Mouse (Mus musculus) liver, embryonic 16.5 days (tissue): ENCODE results near the gene Atp6v1g2. TPM values are rescaled to one million over a fixed set of nuclear protein-coding genes. Genes with fewer than 3 reads are reported as not detected.

Experiments used
- ATAC-seq: fragments of 200-750 bp; cut with Nextera tagmentation; 2 replicates; pipeline ENCODE4 v1.8.0; 2017; ENCODE audit warnings: low read depth, mild to moderate bottlenecking, moderate number of reproducible peaks, moderate library complexity
- H3K27ac ChIP-seq: fragments of 300-500 bp; sonication (generic); 2 replicates; pipeline ENCODE4 v1.5.1; 2014; ENCODE audit warnings: mild to moderate bottlenecking, low read length
- H3K27me3 ChIP-seq: fragments of 300-500 bp; sonication (generic); 2 replicates; pipeline ENCODE4 v1.6.1; 2014; ENCODE audit warnings: low read depth, low read length, mixed read lengths; ENCODE audit not compliant: control insufficient read depth, insufficient read depth
- H3K36me3 ChIP-seq: fragments of 300-500 bp; sonication (generic); 2 replicates; pipeline ENCODE4 v1.6.1; 2014; ENCODE audit warnings: mild to moderate bottlenecking; ENCODE audit not compliant: control insufficient read depth, insufficient read depth
- H3K4me1 ChIP-seq: fragments of 300-500 bp; sonication (generic); 2 replicates; pipeline ENCODE4 v1.6.1; 2014; ENCODE audit warnings: low read depth, low read length, mixed read lengths; ENCODE audit not compliant: control insufficient read depth
- H3K4me2 ChIP-seq: fragments of 300-500 bp; sonication (generic); 2 replicates; pipeline ENCODE4 v1.6.1; 2014; ENCODE audit warnings: low read depth, low read length, mixed read lengths
- H3K4me3 ChIP-seq: fragments of 300-500 bp; sonication (generic); 2 replicates; pipeline ENCODE4 v1.5.1; 2014; ENCODE audit warnings: low read depth, mild to moderate bottlenecking, low read length
- H3K9ac ChIP-seq: fragments of 300-500 bp; sonication (generic); 2 replicates; pipeline ENCODE4 v1.6.1; 2014; ENCODE audit warnings: low read depth, low read length
- H3K9me3 ChIP-seq: fragments of 300-500 bp; sonication (generic); replicated peaks from 2 replicates; pipeline ENCODE4 v1.6.1; 2016; ENCODE audit warnings: low read length; ENCODE audit not compliant: control insufficient read depth
- WGBS: fragments of 180-500 bp; shearing (Covaris S2); extraction: QIAGEN DNeasy Blood & Tissue Kit; methylation state at CpG from one replicate; pipeline ENCODE4 v1.1.7; 2014; ENCODE audit not compliant: insufficient replicate concordance; 5-methylcytosine and 5-hydroxymethylcytosine counted together
- polyA plus RNA-seq: library from polyadenylated mRNA; unstranded; fragments of >200 nt; fragmentation: Nextera tagmentation; extraction: Ambion mirVana; gene quantifications from 2 replicates; pipeline ENCODE4 v1.2.1, GENCODE M21; 2015

Gene Atp6v1g2
- polyA plus RNA-seq: 0.58 and 1.0 TPM in 2 replicates

GRCm38 (mm10) chr17:35233114-35233980 lies at the start of gene Atp6v1g2:
Atp6v1g2 (plus strand) TSS chr17:35233660.
- 63% methylated on average over 18 of the region's 18 CpGs for WGBS
- H3K27me3 ChIP-seq: no peaks in the 10 kb centered on the region
- peaks cover 27% of the 10 kb centered on the region for H3K4me1 ChIP-seq
- H3K4me2 ChIP-seq: peak within 1 kb of the TSS; percentile 90
- H3K27ac ChIP-seq: peak within 1 kb of the TSS; percentile 96
- no peaks in the 10 kb centered on the region for H3K9me3 ChIP-seq
- H3K36me3 ChIP-seq: peaks cover 10% of the 10 kb centered on the region
- H3K4me3 ChIP-seq: peak within 1 kb of the TSS; percentile 75
- no peak for ATAC-seq
- H3K9ac ChIP-seq: peak within 1 kb of the TSS; percentile 84

GRCm38 (mm10) chr17:35185639-35186611 lies 47.5 kb upstream of the Atp6v1g2 start:
- 1% methylated on average over 18 of the region's 18 CpGs for WGBS
- peak overlapping the region; percentile 56 for H3K4me3 ChIP-seq
- no peaks in the 10 kb centered on the region for H3K36me3 ChIP-seq
- H3K9ac ChIP-seq: no peak overlapping the region
- no peaks in the 10 kb centered on the region for H3K27me3 ChIP-seq
- peak overlapping the region; percentile 18; the same call in 1 of the 2 replicates for H3K27ac ChIP-seq
- peak overlapping the region; percentile 54 for H3K4me2 ChIP-seq
- peaks cover 11% of the 10 kb centered on the region for H3K4me1 ChIP-seq
- ATAC-seq: peak; percentile 27; the same call in 1 of the 2 replicates
- H3K9me3 ChIP-seq: no peaks in the 10 kb centered on the region

- Histone ChIP-seq H3K27ac (peak overlapping the region; percentile 67; the same call in 1 of the 2 replicates), H3K36me3 (no peaks in the 10 kb centered on the region), H3K4me3 (peak overlapping the region; percentile 56), H3K9ac (peak overlapping the region; percentile 15; the same call in 1 of the 2 replicates), H3K27me3 (no peaks in the 10 kb centered on the region), H3K4me2 (peak overlapping the region; percentile 54), H3K9me3 (no peaks in the 10 kb centered on the region), H3K4me1 (peaks cover 11% of the 10 kb centered on the region)
- 0 out of 2 replicates have a peak, but pooled peaks have one; percentile 16 for ATAC-seq
- WGBS: 0% methylated on average over 4 of the region's 4 CpGs
These were observed 46.8 kb upstream of the Atp6v1g2 start for GRCm38 (mm10) chr17:35186681-35187080.

- peak overlapping the region; percentile 30; the same call in 1 of the 2 replicates for H3K4me2 ChIP-seq
- WGBS: 52% methylated on average over 4 of the region's 4 CpGs
These were observed 46.1 kb upstream of the Atp6v1g2 start for GRCm38 (mm10) chr17:35187345-35187744.

GRCm38 (mm10) chr17:35187959-35188610 lies 45.4 kb upstream of the Atp6v1g2 start, which contains the start of gene Lst1:
Lst1 (minus strand) TSS chr17:35188439.
- no peak for ATAC-seq
- Histone ChIP-seq H3K36me3 (no peaks in the 10 kb centered on the region), H3K27ac (peak within 1 kb of the TSS; percentile 80), H3K27me3 (no peaks in the 10 kb centered on the region), H3K4me1 (peaks cover 11% of the 10 kb centered on the region), H3K4me2 (peak within 1 kb of the TSS; percentile 30; the same call in 1 of the 2 replicates), H3K4me3 (peak within 1 kb of the TSS; percentile 32), H3K9ac (no peak within 1 kb of the TSS), H3K9me3 (no peaks in the 10 kb centered on the region)
- 28% methylated on average over 7 of the region's 7 CpGs for WGBS

More at GRCm38 (mm10) chr17:35187345-35187744, 46.1 kb upstream of the Atp6v1g2 start:
- ATAC-seq: no peak
- Histone ChIP-seq H3K4me1 (peaks cover 11% of the 10 kb centered on the region), H3K27me3 (no peaks in the 10 kb centered on the region), H3K9me3 (no peaks in the 10 kb centered on the region), H3K4me3 (peak overlapping the region; percentile 56), H3K36me3 (no peaks in the 10 kb centered on the region), H3K27ac (peak overlapping the region; percentile 80), H3K9ac (no peak overlapping the region)

GRCm38 (mm10) chr17:35189186-35189585 lies 44.3 kb upstream of the Atp6v1g2 start:
- 3% methylated on average over 1 of the region's 1 CpGs for WGBS

GRCm38 (mm10) chr17:35190096-35190495 lies 43.4 kb upstream of the Atp6v1g2 start:
- Histone ChIP-seq H3K27ac (peak overlapping the region; percentile 80), H3K27me3 (peaks cover 12% of the 10 kb centered on the region), H3K4me1 (peaks cover 14% of the 10 kb centered on the region), H3K9me3 (no peaks in the 10 kb centered on the region), H3K36me3 (no peaks in the 10 kb centered on the region), H3K4me2 (no peak overlapping the region), H3K4me3 (no peak overlapping the region), H3K9ac (no peak overlapping the region)
- ATAC-seq: no peak
- WGBS: 12% methylated on average over 4 of the region's 4 CpGs

More at GRCm38 (mm10) chr17:35189186-35189585, 44.3 kb upstream of the Atp6v1g2 start:
- Histone ChIP-seq H3K27ac (peak overlapping the region; percentile 80), H3K27me3 (peaks cover 3% of the 10 kb centered on the region), H3K4me3 (no peak overlapping the region), H3K36me3 (no peaks in the 10 kb centered on the region), H3K4me1 (peaks cover 11% of the 10 kb centered on the region), H3K9ac (no peak overlapping the region), H3K9me3 (no peaks in the 10 kb centered on the region), H3K4me2 (0 out of 2 replicates have a peak overlapping the region, but pooled peaks have one; percentile 0)
- peak; percentile 20; the same call in 1 of the 2 replicates for ATAC-seq

GRCm38 (mm10) chr17:35191723-35192122 lies 41.7 kb upstream of the Atp6v1g2 start:
- Histone ChIP-seq H3K4me2 (no peak overlapping the region), H3K27ac (no peak overlapping the region; the same call in 1 of the 2 replicates), H3K36me3 (no peaks in the 10 kb centered on the region), H3K27me3 (peaks cover 28% of the 10 kb centered on the region), H3K9ac (no peak overlapping the region), H3K4me3 (no peak overlapping the region), H3K4me1 (peaks cover 12% of the 10 kb centered on the region), H3K9me3 (no peaks in the 10 kb centered on the region)
- no peak for ATAC-seq
- WGBS: 38% methylated on average over 2 of the region's 2 CpGs
